Mouse (Mus musculus) heart, embryonic 15.5 days (tissue): ENCODE results near the gene Bcl9l. TPM values are rescaled to one million over a fixed set of nuclear protein-coding genes. Genes with fewer than 3 reads are reported as not detected.
A peak's percentile ranks its signal among the peaks of the same experiment; 100 is the strongest.

Experiments
- ATAC-seq: fragments of 200-750 bp; cut with Nextera tagmentation; replicated peaks from 2 replicates; pipeline ENCODE4 v1.8.0; 2017; ENCODE audit warnings: low read depth, moderate TSS enrichment; ENCODE audit not compliant: insufficient number of reproducible peaks, insufficient read depth, low FRiP score
- H3K27ac ChIP-seq: fragments of 300-500 bp; sonication (generic); 2 replicates; pipeline ENCODE4 v1.5.1; 2015; ENCODE audit warnings: mild to moderate bottlenecking, inconsistent platforms
- H3K27me3 ChIP-seq: fragments of 300-500 bp; sonication (generic); 2 replicates; pipeline ENCODE4 v1.6.1; 2015; ENCODE audit warnings: inconsistent platforms
- H3K36me3 ChIP-seq: fragments of 300-500 bp; sonication (generic); 2 replicates; pipeline ENCODE4 v1.6.1; 2015; ENCODE audit warnings: mild to moderate bottlenecking, inconsistent platforms
- H3K4me1 ChIP-seq: fragments of 300-500 bp; sonication (generic); replicated peaks from 2 replicates; pipeline ENCODE4 v1.6.1; 2015; ENCODE audit warnings: inconsistent platforms
- H3K4me2 ChIP-seq: fragments of 300-500 bp; sonication (generic); 2 replicates; pipeline ENCODE4 v1.6.1; 2015; ENCODE audit warnings: inconsistent platforms, mild to moderate bottlenecking, moderate library complexity
- H3K4me3 ChIP-seq: fragments of 300-500 bp; sonication (generic); 2 replicates; pipeline ENCODE4 v1.5.1; 2015; ENCODE audit warnings: mild to moderate bottlenecking, inconsistent platforms
- H3K9ac ChIP-seq: fragments of 300-500 bp; sonication (generic); 2 replicates; pipeline ENCODE4 v1.6.1; 2015; ENCODE audit warnings: mild to moderate bottlenecking, inconsistent platforms
- H3K9me3 ChIP-seq: fragments of 300-500 bp; sonication (generic); replicated peaks from 2 replicates; pipeline ENCODE4 v1.6.1; 2016; ENCODE audit warnings: inconsistent platforms
- WGBS: fragments of 180-500 bp; shearing (Covaris S2); methylation state at CpG from one replicate; pipeline ENCODE4 v1.1.7; 2015; ENCODE audit warnings: mixed read lengths; 5-methylcytosine and 5-hydroxymethylcytosine counted together
- polyA plus RNA-seq: library from polyadenylated mRNA; unstranded; fragments of >200 nt; fragmentation: Nextera tagmentation; extraction: Ambion mirVana; gene quantifications from 2 replicates; pipeline ENCODE4 v1.2.1, GENCODE M21; 2015

The Bcl9l gene
- polyA plus RNA-seq, 1 experiment from 2014 or later: 9.1 TPM

GRCm38 (mm10) chr9:44473184-44473583, 9.4 kb upstream of the Bcl9l start:
- Histone ChIP-seq H3K36me3 (no peaks in the 10 kb centered on the region), H3K4me3 (no peak overlapping the region), H3K4me2 (no peak overlapping the region), H3K4me1 (peaks cover 20% of the 10 kb centered on the region), H3K27ac (no peak overlapping the region), H3K9me3 (no peaks in the 10 kb centered on the region), H3K9ac (no peak overlapping the region), H3K27me3 (no peaks in the 10 kb centered on the region; the same call in 1 of the 2 replicates)
- 63% methylated on average over 3 of the region's 3 CpGs for WGBS
- ATAC-seq: no peak

- no peak overlapping the region for H3K9ac ChIP-seq
- 23% methylated on average over 1 of the region's 1 CpGs for WGBS
- ATAC-seq: no peak
Observed at GRCm38 (mm10) chr9:44474327-44474726, 8.3 kb upstream of the Bcl9l start.

DNA sequence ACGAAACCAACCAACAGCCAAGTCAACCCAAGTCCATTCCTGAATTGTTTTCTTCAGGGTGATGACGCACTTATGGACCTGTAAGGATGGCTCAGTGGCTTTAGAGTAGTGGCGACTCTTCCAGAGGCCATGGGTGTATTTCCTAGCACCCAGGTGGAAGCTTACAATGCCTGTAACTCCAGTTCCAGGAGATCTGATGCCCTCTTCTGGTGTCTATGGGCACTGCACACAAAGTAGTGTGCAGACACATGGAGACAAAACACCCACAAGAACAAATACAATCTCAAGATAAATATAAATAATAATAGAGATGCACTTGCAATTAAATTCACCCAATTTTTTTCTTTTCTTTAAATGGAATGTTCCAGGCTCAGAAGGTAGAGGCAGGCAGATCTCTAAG, 6.7 kb upstream of the Bcl9l start:
- ATAC-seq: no peak
- H3K9ac ChIP-seq: no peak overlapping the region
- H3K4me2 ChIP-seq: no peak overlapping the region
- no peaks in the 10 kb centered on the region for H3K36me3 ChIP-seq
- WGBS: 90% methylated on average over 3 of the region's 3 CpGs
- no peaks in the 10 kb centered on the region for H3K27me3 ChIP-seq
- no peak overlapping the region for H3K4me3 ChIP-seq
- no peaks in the 10 kb centered on the region for H3K9me3 ChIP-seq
- H3K27ac ChIP-seq: no peak overlapping the region
- H3K4me1 ChIP-seq: peaks cover 31% of the 10 kb centered on the region

More at GRCm38 (mm10) chr9:44474327-44474726, 8.3 kb upstream of the Bcl9l start:
- peaks cover 20% of the 10 kb centered on the region for H3K4me1 ChIP-seq
- no peaks in the 10 kb centered on the region for H3K9me3 ChIP-seq
- H3K27ac ChIP-seq: no peak overlapping the region
- no peak overlapping the region for H3K4me3 ChIP-seq
- H3K4me2 ChIP-seq: no peak overlapping the region
- no peaks in the 10 kb centered on the region for H3K36me3 ChIP-seq
- H3K27me3 ChIP-seq: no peaks in the 10 kb centered on the region; the same call in 1 of the 2 replicates

GRCm38 (mm10) chr9:44477339-44478228, 5.0 kb upstream of the Bcl9l start:
- peak overlapping the region; percentile 82 for H3K9ac ChIP-seq
- H3K4me3 ChIP-seq: peak overlapping the region; percentile 79
- peak overlapping the region; percentile 99 for H3K27ac ChIP-seq
- H3K4me2 ChIP-seq: peak overlapping the region; percentile 89
- ATAC-seq: no peak
- WGBS: 5% methylated on average over 24 of the region's 24 CpGs
- no peaks in the 10 kb centered on the region for H3K27me3 ChIP-seq
- no peaks in the 10 kb centered on the region for H3K9me3 ChIP-seq
- no peaks in the 10 kb centered on the region for H3K36me3 ChIP-seq
- H3K4me1 ChIP-seq: peaks cover 35% of the 10 kb centered on the region

DNA sequence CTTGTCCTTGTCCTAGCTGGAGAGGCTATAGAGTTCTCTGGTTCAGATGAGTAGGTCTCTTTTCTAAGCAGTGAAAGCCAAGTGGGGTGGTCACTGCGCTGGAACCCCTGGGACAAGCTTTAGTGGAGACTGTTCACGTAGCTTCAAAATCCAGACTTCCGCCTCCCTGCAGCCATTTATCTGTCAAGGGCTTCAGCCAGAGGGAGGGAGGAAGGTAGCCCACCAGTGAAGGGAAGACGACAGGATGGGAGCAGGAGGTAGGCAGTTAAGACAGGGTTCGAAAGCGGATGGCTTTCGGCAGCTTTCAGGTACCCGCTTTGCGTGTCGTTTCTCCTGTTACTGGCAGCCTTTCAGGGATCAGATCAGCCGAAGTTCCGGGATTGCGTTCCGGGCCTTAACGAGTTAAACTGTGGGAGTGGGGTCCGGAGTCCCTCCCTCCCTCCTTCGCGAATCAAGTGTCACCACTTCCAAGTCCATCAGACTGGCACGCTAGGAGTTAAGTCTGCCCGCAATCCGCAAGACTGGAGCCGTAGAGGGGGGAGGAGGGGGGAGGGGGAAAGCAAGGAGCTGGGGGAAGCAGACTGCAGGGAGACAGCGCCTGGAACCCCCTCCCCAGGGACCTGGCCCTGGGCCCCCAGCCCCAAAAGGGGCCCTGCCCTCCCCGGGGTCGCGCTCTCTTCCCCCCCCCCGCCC, 4.2 kb upstream of the Bcl9l start:
- WGBS: under 1% methylated on average over 20 of the region's 27 CpGs
- Histone ChIP-seq H3K4me1 (peaks cover 35% of the 10 kb centered on the region), H3K27ac (peak overlapping the region; percentile 99), H3K27me3 (no peaks in the 10 kb centered on the region), H3K9ac (peak overlapping the region; percentile 82), H3K9me3 (no peaks in the 10 kb centered on the region), H3K4me2 (peak overlapping the region; percentile 89), H3K4me3 (peak overlapping the region; percentile 79), H3K36me3 (no peaks in the 10 kb centered on the region)
- ATAC-seq: peak; percentile 44; the same call in 1 of the 2 replicates

GRCm38 (mm10) chr9:44478959-44479605, 3.5 kb upstream of the Bcl9l start:
- under 1% methylated on average over 29 of the region's 29 CpGs for WGBS
- no peaks in the 10 kb centered on the region for H3K27me3 ChIP-seq
- no peaks in the 10 kb centered on the region for H3K36me3 ChIP-seq
- H3K4me3 ChIP-seq: peak overlapping the region; percentile 79
- ATAC-seq: peak; percentile 41; the same call in 1 of the 2 replicates
- no peaks in the 10 kb centered on the region for H3K9me3 ChIP-seq
- peak overlapping the region; percentile 99 for H3K27ac ChIP-seq
- H3K4me1 ChIP-seq: peaks cover 36% of the 10 kb centered on the region
- peak overlapping the region; percentile 82 for H3K9ac ChIP-seq
- H3K4me2 ChIP-seq: peak overlapping the region; percentile 89

- H3K4me1 ChIP-seq: peaks cover 36% of the 10 kb centered on the region
- no peaks in the 10 kb centered on the region for H3K36me3 ChIP-seq
- no peaks in the 10 kb centered on the region for H3K27me3 ChIP-seq
- WGBS: under 1% methylated on average over 26 of the region's 26 CpGs
- peak overlapping the region; percentile 82 for H3K9ac ChIP-seq
- peak; percentile 51 for ATAC-seq
- H3K4me3 ChIP-seq: peak overlapping the region; percentile 79
- no peaks in the 10 kb centered on the region for H3K9me3 ChIP-seq
- H3K4me2 ChIP-seq: peak overlapping the region; percentile 89
- H3K27ac ChIP-seq: peak overlapping the region; percentile 99
Observed at GRCm38 (mm10) chr9:44479628-44480428, 2.8 kb upstream of the Bcl9l start.

GRCm38 (mm10) chr9:44482112-44482511, 513 bp upstream of the Bcl9l start:
- Histone ChIP-seq H3K9me3 (no peaks in the 10 kb centered on the region), H3K4me3 (peak overlapping the region; percentile 87), H3K4me1 (peaks cover 57% of the 10 kb centered on the region), H3K27me3 (no peaks in the 10 kb centered on the region), H3K4me2 (peak overlapping the region; percentile 85), H3K9ac (peak overlapping the region; percentile 97), H3K36me3 (no peaks in the 10 kb centered on the region), H3K27ac (peak overlapping the region; percentile 93)
- WGBS: 17% methylated on average over 3 of the region's 3 CpGs
- ATAC-seq: no peak

DNA sequence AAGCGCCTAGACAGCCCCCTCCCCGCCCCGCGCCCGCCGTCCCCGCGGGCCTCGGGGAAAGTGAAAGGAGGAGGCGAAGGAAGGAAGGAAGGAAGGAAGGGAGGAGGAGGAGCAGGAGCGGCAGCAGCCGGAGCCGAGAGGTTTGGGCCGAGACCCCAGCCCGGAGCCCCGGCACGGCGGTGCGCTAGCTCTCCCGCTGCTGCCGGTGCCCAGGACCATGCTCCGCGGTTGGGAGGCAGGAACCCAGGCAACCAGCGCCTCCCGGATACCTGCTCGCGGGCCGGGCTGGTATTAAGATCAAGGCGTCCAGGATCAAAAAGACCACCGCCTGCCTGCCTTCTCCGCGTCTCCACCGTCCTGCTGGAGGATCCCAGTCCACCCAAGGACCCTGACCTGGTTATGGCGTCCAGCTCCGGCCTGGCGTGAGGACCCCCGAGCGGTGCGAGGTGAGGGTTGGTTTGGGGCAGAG, 450 bp downstream of the Bcl9l start:
- peaks cover 58% of the 10 kb centered on the region for H3K4me1 ChIP-seq

DNA sequence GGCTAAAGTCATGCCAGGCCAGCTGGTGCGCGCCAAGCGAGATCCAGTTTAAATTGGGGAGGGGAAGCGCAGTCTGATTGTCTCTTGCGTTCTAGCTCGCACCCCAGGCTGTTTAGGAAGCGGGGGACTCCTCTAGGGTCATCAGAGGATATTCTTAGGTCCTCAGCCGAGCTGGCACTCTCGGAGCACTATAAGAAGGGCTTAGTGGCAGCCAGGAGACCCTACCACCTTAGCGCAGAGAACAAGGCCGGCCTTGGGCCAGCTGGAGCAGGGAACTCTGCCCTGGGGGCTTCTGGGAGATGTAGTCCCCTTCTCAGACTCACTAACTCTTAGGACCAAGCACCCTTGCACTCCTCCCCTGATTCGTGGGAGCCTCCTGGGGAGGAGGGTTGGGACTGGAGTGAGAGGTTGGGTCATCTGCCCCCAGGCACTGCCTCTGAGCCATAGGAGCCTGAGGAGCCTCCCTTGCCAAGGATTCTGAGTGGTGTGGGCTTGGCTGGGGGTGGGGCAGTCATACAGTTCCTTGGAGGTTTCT, 952 bp downstream of the Bcl9l start:
- H3K4me3 ChIP-seq: peak overlapping the region; percentile 87
- H3K36me3 ChIP-seq: no peaks in the 10 kb centered on the region
- WGBS: 0% methylated on average over 12 of the region's 12 CpGs
- H3K9me3 ChIP-seq: no peaks in the 10 kb centered on the region
- peak overlapping the region; percentile 85 for H3K4me2 ChIP-seq
- H3K9ac ChIP-seq: peak overlapping the region; percentile 97
- no peaks in the 10 kb centered on the region for H3K27me3 ChIP-seq
- peaks cover 61% of the 10 kb centered on the region for H3K4me1 ChIP-seq
- peak; percentile 4 for ATAC-seq
- peak overlapping the region; percentile 93 for H3K27ac ChIP-seq

More for the DNA sequence above, 450 bp downstream of the Bcl9l start:
- Histone ChIP-seq H3K27ac (peak overlapping the region; percentile 93), H3K27me3 (no peaks in the 10 kb centered on the region), H3K9me3 (no peaks in the 10 kb centered on the region), H3K4me2 (peak overlapping the region; percentile 85), H3K4me3 (peak overlapping the region; percentile 87), H3K9ac (peak overlapping the region; percentile 97), H3K36me3 (no peaks in the 10 kb centered on the region)
- no peak for ATAC-seq
- WGBS: 1% methylated on average over 39 of the region's 39 CpGs
